Mouse (Mus musculus): ENCODE results near the gene Rgl1. TPM values are rescaled to one million over a fixed set of nuclear protein-coding genes. Genes with fewer than 3 reads are reported as not detected.

The Rgl1 gene
- polyA plus RNA-seq, 1 experiment from 2014 or later, result 33.2 TPM

GRCm38 (mm10) chr1:152614743-152615380 is 151.3 kb downstream of the Rgl1 start:
- no peak overlapping the region for H3K9ac ChIP-seq (replicated peaks; ENCODE audit: low read depth)
- H3K27ac ChIP-seq (ENCODE audit: low read length), result 0 out of 2 replicates have a peak overlapping the region, but pooled peaks have one; percentile 26

GRCm38 (mm10) chr1:152613158-152613857 is 152.8 kb downstream of the Rgl1 start:
- ATAC-seq, result no peak
- Histone ChIP-seq H3K4me1 (ENCODE audit: insufficient read depth, low read depth, low read length) (peaks cover 16% of the 10 kb centered on the region; the same call in 1 of the 2 replicates), H3K27ac (ENCODE audit: low read length) (no peak overlapping the region), H3K9ac (replicated peaks; ENCODE audit: low read depth) (no peak overlapping the region), H3K4me3 (ENCODE audit: low read depth, low read length) (no peak overlapping the region), H3K9me3 (ENCODE audit: low read length) (no peaks in the 10 kb centered on the region), H3K4me2 (replicated peaks; ENCODE audit: low read depth, low read length) (no peak overlapping the region), H3K36me3 (ENCODE audit: insufficient read depth, low read length) (no peaks in the 10 kb centered on the region), H3K27me3 (replicated peaks; ENCODE audit: insufficient read depth, low read length) (no peaks in the 10 kb centered on the region)
- WGBS, result 66% methylated on average over 16 of the region's 16 CpGs
- no peak for DNase-seq (ENCODE audit: low spot score)
- TF ChIP-seq EP300 (IDR thresholded peaks at IDR 0.05), result no peak
- no peak for TF ChIP-seq CTCF (IDR thresholded peaks at IDR 0.05)

More at GRCm38 (mm10) chr1:152614743-152615380, 151.3 kb downstream of the Rgl1 start:
- TF ChIP-seq EP300 (IDR thresholded peaks at IDR 0.05) (no peak), CTCF (IDR thresholded peaks at IDR 0.05) (no peak)
- Histone ChIP-seq H3K36me3 (ENCODE audit: insufficient read depth, low read length) (no peaks in the 10 kb centered on the region), H3K4me1 (ENCODE audit: insufficient read depth, low read depth, low read length) (peaks cover 16% of the 10 kb centered on the region; the same call in 1 of the 2 replicates), H3K4me3 (ENCODE audit: low read depth, low read length) (no peak overlapping the region), H3K27me3 (replicated peaks; ENCODE audit: insufficient read depth, low read length) (no peaks in the 10 kb centered on the region), H3K9me3 (ENCODE audit: low read length) (no peaks in the 10 kb centered on the region), H3K4me2 (replicated peaks; ENCODE audit: low read depth, low read length) (no peak overlapping the region)
- ATAC-seq (no peak), DNase-seq (ENCODE audit: low spot score) (no peak)
- WGBS, result 57% methylated on average over 7 of the region's 7 CpGs

GRCm38 (mm10) chr1:152612535-152613157 is 153.5 kb downstream of the Rgl1 start:
- DNase-seq (ENCODE audit: low spot score) (no peak), ATAC-seq (no peak; the same call in 1 of the 2 replicates)
- H3K9me3 ChIP-seq (ENCODE audit: low read length), result no peaks in the 10 kb centered on the region
- H3K4me3 ChIP-seq (ENCODE audit: low read depth, low read length), result no peak overlapping the region
- no peaks in the 10 kb centered on the region for H3K36me3 ChIP-seq (ENCODE audit: insufficient read depth, low read length)
- no peaks in the 10 kb centered on the region for H3K27me3 ChIP-seq (replicated peaks; ENCODE audit: insufficient read depth, low read length)
- no peak overlapping the region for H3K27ac ChIP-seq (ENCODE audit: low read length)
- H3K9ac ChIP-seq (replicated peaks; ENCODE audit: low read depth), result no peak overlapping the region
- 58% methylated on average over 12 of the region's 12 CpGs for WGBS
- peaks cover 22% of the 10 kb centered on the region; the same call in 1 of the 2 replicates for H3K4me1 ChIP-seq (ENCODE audit: insufficient read depth, low read depth, low read length)
- no peak for TF ChIP-seq CTCF (IDR thresholded peaks at IDR 0.05)
- TF ChIP-seq EP300 (IDR thresholded peaks at IDR 0.05), result peak; percentile 33; the same call in 1 of the 2 replicates
- no peak overlapping the region for H3K4me2 ChIP-seq (replicated peaks; ENCODE audit: low read depth, low read length)

GRCm38 (mm10) chr1:152609547-152609946 is 156.6 kb downstream of the Rgl1 start:
- peaks cover 19% of the 10 kb centered on the region; the same call in 1 of the 2 replicates for H3K4me1 ChIP-seq (ENCODE audit: insufficient read depth, low read depth, low read length)
- H3K4me2 ChIP-seq (replicated peaks; ENCODE audit: low read depth, low read length), result no peak overlapping the region
- WGBS, result 70% methylated on average over 10 of the region's 10 CpGs

GRCm38 (mm10) chr1:152609006-152609405 is 157.1 kb downstream of the Rgl1 start:
- H3K4me1 ChIP-seq (ENCODE audit: insufficient read depth, low read depth, low read length), result peaks cover 19% of the 10 kb centered on the region; the same call in 1 of the 2 replicates
- H3K4me2 ChIP-seq (replicated peaks; ENCODE audit: low read depth, low read length), result no peak overlapping the region
- no peaks in the 10 kb centered on the region for H3K27me3 ChIP-seq (replicated peaks; ENCODE audit: insufficient read depth, low read length)
- TF ChIP-seq EP300 (IDR thresholded peaks at IDR 0.05) (no peak), CTCF (IDR thresholded peaks at IDR 0.05) (no peak)
- ATAC-seq (no peak), DNase-seq (ENCODE audit: low spot score) (no peak)
- no peaks in the 10 kb centered on the region for H3K9me3 ChIP-seq (ENCODE audit: low read length)
- H3K4me3 ChIP-seq (ENCODE audit: low read depth, low read length), result no peak overlapping the region
- no peaks in the 10 kb centered on the region for H3K36me3 ChIP-seq (ENCODE audit: insufficient read depth, low read length)
- no peak overlapping the region for H3K27ac ChIP-seq (ENCODE audit: low read length)
- no peak overlapping the region for H3K9ac ChIP-seq (replicated peaks; ENCODE audit: low read depth)
- WGBS, result 67% methylated on average over 7 of the region's 7 CpGs

More at GRCm38 (mm10) chr1:152609547-152609946, 156.6 kb downstream of the Rgl1 start:
- TF ChIP-seq CTCF (IDR thresholded peaks at IDR 0.05) (no peak), EP300 (IDR thresholded peaks at IDR 0.05) (no peak)
- no peak overlapping the region for H3K27ac ChIP-seq (ENCODE audit: low read length)
- H3K27me3 ChIP-seq (replicated peaks; ENCODE audit: insufficient read depth, low read length), result no peaks in the 10 kb centered on the region
- no peak for ATAC-seq
- H3K9me3 ChIP-seq (ENCODE audit: low read length), result no peaks in the 10 kb centered on the region
- H3K36me3 ChIP-seq (ENCODE audit: insufficient read depth, low read length), result no peaks in the 10 kb centered on the region
- no peak overlapping the region for H3K4me3 ChIP-seq (ENCODE audit: low read depth, low read length)
- no peak overlapping the region for H3K9ac ChIP-seq (replicated peaks; ENCODE audit: low read depth)
- DNase-seq (ENCODE audit: low spot score), result no peak

GRCm38 (mm10) chr1:152607765-152608164 is 158.4 kb downstream of the Rgl1 start:
- no peak for DNase-seq (ENCODE audit: low spot score)
- Histone ChIP-seq H3K9me3 (ENCODE audit: low read length) (no peaks in the 10 kb centered on the region), H3K4me2 (replicated peaks; ENCODE audit: low read depth, low read length) (peak overlapping the region; percentile 25; the same call in 1 of the 2 replicates), H3K27me3 (replicated peaks; ENCODE audit: insufficient read depth, low read length) (no peaks in the 10 kb centered on the region), H3K27ac (ENCODE audit: low read length) (no peak overlapping the region), H3K36me3 (ENCODE audit: insufficient read depth, low read length) (no peaks in the 10 kb centered on the region), H3K4me1 (ENCODE audit: insufficient read depth, low read depth, low read length) (peaks cover 19% of the 10 kb centered on the region; the same call in 1 of the 2 replicates), H3K9ac (replicated peaks; ENCODE audit: low read depth) (no peak overlapping the region), H3K4me3 (ENCODE audit: low read depth, low read length) (no peak overlapping the region)
- ATAC-seq, result no peak; the same call in 1 of the 2 replicates
- WGBS, result 48% methylated on average over 14 of the region's 14 CpGs
- TF ChIP-seq EP300 (IDR thresholded peaks at IDR 0.05) (no peak), CTCF (IDR thresholded peaks at IDR 0.05) (no peak)
